Mouse (Mus musculus) urinary bladder, postnatal 36 days (tissue): ENCODE measurements around the gene Dtx1.

ENCODE experiments used
- DNase-seq, 2 experiments: peaks; one replicate each; pipeline ENCODE4 v3.0.0; 2022; ENCODE audit warnings: low spot score in 2 of 2, mixed read lengths in 1 of 2

Gene Dtx1

GRCm38 (mm10) chr5:120711827-120712226 lies at the start of gene Dtx1:
TSS of gene Dtx1 (minus strand) at chr5:120711927.
- DNase-seq: no peak

GRCm38 (mm10) chr5:120754215-120754614 lies 42.5 kb upstream of the Dtx1 start:
- DNase-seq: no peak

GRCm38 (mm10) chr5:120752786-120753185 lies 41.1 kb upstream of the Dtx1 start:
- DNase-seq: no peak

DNA sequence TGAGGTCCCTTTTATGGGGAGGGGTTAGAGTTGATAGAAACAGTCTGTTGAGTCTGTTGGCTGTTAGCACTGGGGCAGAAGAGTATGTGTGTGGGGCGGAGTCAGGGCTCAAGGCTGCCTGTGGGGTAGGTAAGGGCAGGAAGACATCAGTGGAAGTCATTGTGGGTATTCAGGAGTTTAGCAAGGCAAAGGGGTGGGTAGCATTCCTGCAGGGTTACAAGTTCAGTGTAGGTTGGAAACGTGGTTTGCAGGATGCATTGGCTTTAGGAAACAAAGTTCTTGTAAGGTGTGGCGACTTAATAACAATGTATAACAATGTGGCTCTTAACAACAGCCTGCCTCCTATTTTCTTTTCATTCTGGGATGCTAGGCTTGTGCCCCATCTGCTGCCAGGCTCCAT lies 39.5 kb upstream of the Dtx1 start:
- DNase-seq: no peak

DNA sequence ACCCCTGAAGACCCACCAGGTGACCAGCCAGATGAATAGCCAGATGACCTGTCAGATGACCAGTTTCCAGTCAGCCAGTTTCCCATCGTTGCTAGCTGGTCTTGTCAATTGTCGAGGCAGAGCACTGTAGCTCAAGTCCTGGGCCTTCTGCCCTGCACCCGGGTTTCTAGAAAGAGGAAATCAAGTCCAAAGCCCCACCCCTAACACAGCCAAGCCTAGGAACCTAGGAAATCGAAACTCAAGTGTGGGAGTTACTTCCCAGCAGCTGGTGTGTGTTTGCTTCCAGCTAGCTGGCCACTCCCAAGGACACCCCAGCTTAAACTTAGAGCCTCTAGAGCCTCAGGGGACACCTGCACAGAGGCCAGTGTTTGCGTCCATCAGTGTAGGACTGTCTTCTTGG lies 38.0 kb upstream of the Dtx1 start, which contains the start of gene Oas2:
Gene Oas2, minus strand, starts transcription at position 166 of the 400 bp plus-strand sequence.
- DNase-seq: no peak

DNA sequence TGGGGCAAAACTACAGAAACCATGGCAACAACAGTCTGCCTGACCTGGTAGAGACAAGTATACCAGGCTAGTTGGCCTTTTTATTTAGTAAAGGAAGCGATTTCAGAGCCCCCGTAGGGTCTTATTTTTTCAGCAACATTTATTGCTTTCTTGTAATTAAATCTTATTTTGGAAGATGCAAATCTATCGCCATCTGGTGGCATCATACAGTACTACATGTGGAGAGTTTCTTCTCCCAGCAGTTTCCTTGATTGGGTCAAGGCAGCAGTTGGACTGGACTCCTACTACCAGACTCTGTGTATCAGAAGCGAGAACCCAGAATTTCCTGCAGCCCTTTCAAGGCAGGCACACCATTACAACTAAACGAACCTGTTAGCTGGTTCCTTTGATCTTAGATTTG lies 34.7 kb upstream of the Dtx1 start:
- peak; percentile 15 to 18 for DNase-seq

- no peak for DNase-seq
Observed at GRCm38 (mm10) chr5:120742125-120742524, 30.4 kb upstream of the Dtx1 start.

DNA sequence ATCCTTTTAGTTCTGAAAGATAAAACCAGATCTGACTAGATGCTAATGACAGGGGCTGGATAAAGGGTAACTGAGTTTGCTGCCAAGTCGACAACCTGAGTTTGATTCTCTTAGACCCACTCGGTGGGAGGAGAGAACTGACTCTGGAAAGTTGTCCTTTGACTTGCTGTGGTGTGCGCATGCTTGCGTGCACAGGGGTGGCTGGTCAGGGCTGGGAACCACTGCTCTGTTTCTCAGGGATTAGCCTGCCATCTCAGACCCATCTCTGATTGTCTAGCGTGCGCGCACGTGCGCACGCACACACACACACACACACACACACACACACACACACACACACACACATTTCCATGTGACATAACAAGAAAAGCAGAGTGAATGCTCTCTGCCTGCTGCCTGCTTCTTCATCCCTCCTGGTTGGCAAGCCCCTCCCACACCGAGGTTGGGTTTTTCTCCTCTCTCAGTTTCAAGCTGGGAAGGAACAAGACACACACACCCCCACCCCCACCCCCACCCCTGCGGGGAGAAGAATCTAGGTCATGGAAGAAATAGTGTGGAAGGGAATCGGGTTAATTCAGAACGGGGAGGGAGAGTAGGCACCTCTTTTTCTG lies 22.8 kb upstream of the Dtx1 start:
- no peak for DNase-seq

DNA sequence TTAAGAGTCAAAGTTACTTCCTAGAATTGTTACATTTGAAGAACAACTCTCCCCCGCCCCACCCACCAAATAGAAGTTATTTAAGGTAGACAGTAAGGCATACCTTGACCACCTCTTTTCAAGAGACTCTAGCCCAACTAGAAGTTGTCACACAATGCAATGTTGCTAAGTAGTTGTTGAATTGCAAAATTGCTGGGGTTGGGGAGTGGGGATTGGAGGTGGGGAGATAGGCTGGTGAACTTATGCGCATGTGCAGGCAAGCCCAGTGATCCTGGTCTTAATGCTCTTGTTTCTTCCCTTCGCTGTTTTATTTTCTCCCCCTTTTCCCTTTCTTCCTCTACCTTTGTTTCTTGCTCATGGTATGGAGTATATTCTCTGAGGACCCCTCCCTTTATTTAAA lies 22.0 kb upstream of the Dtx1 start:
- no peak for DNase-seq

DNA sequence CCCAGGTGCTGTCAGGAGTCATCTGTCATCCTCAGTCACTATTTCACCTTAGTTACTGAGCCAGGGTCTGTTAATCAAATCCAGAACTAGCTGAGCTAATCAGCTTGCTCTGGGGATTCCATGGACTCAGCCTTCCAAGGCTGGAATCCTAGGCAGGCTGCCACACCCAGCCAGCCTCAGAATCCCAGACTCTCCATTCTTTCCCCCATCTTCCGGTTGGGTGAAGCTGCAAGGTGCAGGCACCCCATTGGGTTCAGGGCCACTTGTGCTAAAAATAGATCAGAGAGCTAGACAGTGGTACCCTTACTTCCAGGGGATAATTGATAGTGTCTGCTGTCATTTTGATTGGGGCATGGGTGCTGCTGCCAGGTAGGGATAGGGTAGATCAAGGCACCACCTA lies 21.0 kb upstream of the Dtx1 start:
- DNase-seq: no peak

DNA sequence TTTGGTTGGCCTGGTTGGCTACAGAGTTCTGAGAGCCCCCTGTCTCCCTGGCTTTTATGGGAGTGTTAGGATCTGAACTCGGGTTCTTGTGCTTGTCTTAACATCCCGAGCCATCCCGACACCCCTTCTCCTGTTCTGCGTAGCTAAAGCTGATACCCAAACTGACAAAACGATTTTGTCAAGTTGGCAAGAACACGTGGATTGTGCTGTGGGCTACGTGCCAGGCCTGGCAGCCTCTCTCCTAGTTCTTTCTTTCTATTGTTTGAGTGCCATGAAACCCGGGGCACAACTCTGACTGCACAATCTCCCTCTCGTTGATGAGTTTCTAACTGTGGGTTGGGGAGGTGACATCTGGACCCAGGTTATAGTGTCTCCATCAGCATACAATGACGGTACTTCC lies 17.6 kb upstream of the Dtx1 start:
- no peak for DNase-seq

DNA sequence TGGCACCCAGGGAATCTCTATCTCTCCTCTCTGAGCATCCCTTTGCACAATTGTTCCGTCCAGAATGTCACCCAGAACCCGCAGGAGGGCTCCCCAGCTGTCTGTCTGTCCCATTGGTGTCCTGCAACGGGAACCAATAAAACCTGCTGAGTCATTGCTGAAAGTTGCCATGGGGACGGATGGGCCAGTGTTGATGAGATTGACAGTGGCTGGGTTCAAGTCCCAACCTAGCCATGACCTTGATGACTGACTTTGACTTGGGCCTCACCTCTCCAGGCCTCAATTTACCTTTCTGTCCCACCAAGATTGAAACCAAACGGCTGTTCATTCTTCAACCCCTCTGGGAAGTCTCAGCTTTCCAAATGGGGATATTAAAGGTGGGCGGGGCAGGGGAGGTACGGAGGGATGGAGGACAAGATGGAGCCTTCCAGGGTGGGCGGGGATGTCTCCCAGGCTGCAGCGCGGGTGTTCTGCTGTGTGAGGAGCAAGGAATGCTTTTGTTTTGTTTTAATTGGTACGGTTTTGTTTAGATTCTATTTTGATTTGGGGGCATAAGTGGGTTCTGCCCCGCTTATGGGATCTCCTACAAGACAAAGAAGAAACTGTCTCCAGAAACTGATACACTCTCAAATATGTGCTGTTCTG lies 14.2 kb upstream of the Dtx1 start:
- no peak for DNase-seq

- no peak for DNase-seq
Observed at GRCm38 (mm10) chr5:120721005-120721404, 9.3 kb upstream of the Dtx1 start.

GRCm38 (mm10) chr5:120718600-120719378 lies 7.1 kb upstream of the Dtx1 start:
- DNase-seq: no peak

- no peak for DNase-seq
Observed at GRCm38 (mm10) chr5:120717136-120717535, 5.4 kb upstream of the Dtx1 start.

DNA sequence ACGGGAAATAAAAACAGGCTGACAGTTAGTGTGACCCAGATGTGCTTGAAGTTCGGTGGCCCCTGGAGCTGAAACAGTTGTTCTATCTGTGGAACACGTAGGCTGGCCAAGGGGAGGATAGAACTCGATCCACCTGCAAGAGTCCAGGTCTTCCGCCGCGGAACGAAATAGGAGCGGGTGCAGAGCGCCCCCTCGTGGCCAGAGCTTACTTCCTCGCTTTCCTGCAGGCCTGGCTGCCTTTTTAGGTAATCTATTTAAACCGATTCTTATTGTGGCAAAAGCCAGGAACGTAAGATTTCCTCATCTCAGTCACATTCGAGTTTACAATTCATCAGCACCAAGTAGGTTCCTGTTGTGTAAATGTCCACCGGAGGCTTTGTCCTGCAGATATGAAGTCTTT lies 2.6 kb upstream of the Dtx1 start:
- peak; percentile 31 to 50 for DNase-seq

GRCm38 (mm10) chr5:120712721-120713120 lies 994 bp upstream of the Dtx1 start:
- no peak for DNase-seq

GRCm38 (mm10) chr5:120711416-120711815 lies 311 bp downstream of the Dtx1 start:
- peak; percentile 10 to 21 for DNase-seq

DNA sequence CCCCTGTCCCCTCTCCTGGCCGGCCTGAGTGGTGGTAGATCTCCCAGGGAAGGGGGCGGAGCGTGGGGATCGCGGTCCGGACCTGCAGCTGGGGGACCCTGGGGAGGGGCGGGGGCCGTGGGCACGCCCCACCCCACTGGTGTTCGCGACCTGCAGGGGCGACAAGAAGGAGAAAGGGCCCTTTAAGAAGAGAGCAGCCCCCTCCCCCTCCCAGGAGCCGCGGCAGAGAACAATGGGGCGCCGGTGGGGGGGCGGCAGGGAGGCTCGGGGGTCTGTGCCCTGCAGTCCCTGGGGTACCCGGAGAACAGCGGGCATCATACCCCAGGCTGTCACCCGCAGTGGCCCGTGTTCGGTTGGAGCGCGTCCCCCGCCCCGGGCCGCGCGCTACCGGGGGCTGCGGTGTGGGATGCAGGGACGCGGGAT lies 890 bp downstream of the Dtx1 start:
- DNase-seq: no peak

- DNase-seq: no peak
Observed at GRCm38 (mm10) chr5:120710161-120710825, 1.4 kb downstream of the Dtx1 start.

DNA sequence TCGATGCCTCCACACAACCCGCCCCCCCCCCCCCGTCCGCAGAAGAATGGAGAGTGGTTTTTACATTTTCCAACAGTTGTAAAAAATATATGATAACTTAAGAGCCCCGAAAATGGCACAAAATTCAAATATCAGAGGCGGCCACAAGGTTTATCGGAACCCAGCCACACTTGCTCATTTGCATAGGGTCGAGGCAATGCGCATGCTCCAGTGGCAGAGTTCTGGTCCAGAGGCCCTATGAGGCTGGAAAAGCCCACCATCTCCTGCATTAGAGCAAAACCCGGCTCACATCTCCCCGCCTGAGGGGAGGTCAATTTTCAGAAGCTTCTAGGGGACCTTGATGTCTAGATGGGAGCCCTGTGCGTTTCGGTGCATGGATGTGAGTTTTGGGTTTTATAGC lies 4.8 kb downstream of the Dtx1 start:
- no peak for DNase-seq

- no peak for DNase-seq
Observed at GRCm38 (mm10) chr5:120706541-120706940, 5.2 kb downstream of the Dtx1 start.
